Mouse (Mus musculus) cerebellum, postnatal 14 days (tissue): ENCODE measurements around the gene Gm21858.
"Not testable (repeated sequence)": the region's sequence is repeated elsewhere in the genome, so short reads cannot be mapped to it uniquely, and the experiment has no call there.

Experiments
- DNase-seq, 2 experiments: peaks; one replicate each; pipeline ENCODE4 v3.0.0; 2021; ENCODE audit warnings: mixed read lengths in 2 of 2

The Gm21858 gene

GRCm38 (mm10) chrY:55731456-55731855 is at the start of gene Gm21858:
Gm21858 (plus strand) TSS chrY:55731756.
- not testable (repeated sequence) for DNase-seq
